Mouse (Mus musculus) cortical plate, adult 2 months (tissue): ENCODE data around the gene Magix.

ENCODE experiments used
- CTCF ChIP-seq: fragments of 200-500 bp; IDR thresholded peaks from 2 replicates; pipeline ENCODE4 v1.5.1; 2011; ENCODE audit warnings: mild to moderate bottlenecking, control low read depth, low read length; ENCODE audit not compliant: insufficient read depth; ENCODE audit errors: extremely low read depth
- POLR2A ChIP-seq: fragments of 200-500 bp; IDR thresholded peaks from 2 replicates; pipeline ENCODE4 v1.6.1; 2011; ENCODE audit warnings: mild to moderate bottlenecking, low read length, control low read depth; ENCODE audit not compliant: insufficient read depth; ENCODE audit errors: extremely low read depth

GRCm38 (mm10) chrX:7670390-7670881 lies 10.6 kb downstream of the Magix start:
- TF ChIP-seq POLR2A, result no peak
- TF ChIP-seq CTCF, result no peak
